Mouse (Mus musculus) kidney, postnatal 10 days (tissue): ENCODE data around the gene 4930503B20Rik.

Source experiments
- DNase-seq: peaks from one replicate; pipeline ENCODE4 v3.0.0; 2021; ENCODE audit warnings: mixed read lengths

4930503B20Rik gene

GRCm38 (mm10) chr3:146596387-146596786 is 54.7 kb downstream of the 4930503B20Rik start:
- DNase-seq: no peak

DNA sequence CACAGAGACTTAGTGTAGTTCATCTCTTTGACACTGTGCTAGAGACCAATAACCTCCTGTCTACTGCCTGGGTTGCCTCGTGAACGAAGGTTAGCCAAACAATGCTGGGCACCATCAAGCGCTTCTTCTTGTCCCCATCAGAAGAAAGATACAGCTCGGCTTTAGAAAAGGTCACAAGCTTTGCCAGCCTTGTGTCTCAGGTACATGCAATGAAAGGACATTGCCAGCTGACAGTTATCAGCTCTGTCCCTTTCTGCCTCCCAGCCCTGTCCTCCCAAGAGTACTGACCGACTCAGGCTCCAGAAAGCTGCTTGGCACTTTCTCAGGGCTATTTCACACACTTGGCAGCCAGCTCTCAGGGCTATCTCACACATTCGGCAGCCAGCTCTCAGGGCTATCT is 55.7 kb downstream of the 4930503B20Rik start:
- no peak for DNase-seq
